Mouse (Mus musculus): ENCODE measurements around the gene Nampt. TPM values are rescaled to one million over a fixed set of nuclear protein-coding genes. Genes with fewer than 3 reads are reported as not detected.

The Nampt gene
- polyA plus RNA-seq, 1 experiment from 2014 or later, result 21.8 TPM

GRCm38 (mm10) chr12:32901005-32901404 lies 81.7 kb downstream of the Nampt start:
- H3K9me3 ChIP-seq (replicated peaks; ENCODE audit: control insufficient read depth, low read length), result no peaks in the 10 kb centered on the region
- no peaks in the 10 kb centered on the region; the same call in 1 of the 2 replicates for H3K4me1 ChIP-seq (ENCODE audit: control insufficient read depth, insufficient read depth, low read length)
- 73% methylated on average over 3 of the region's 3 CpGs for WGBS
- no peaks in the 10 kb centered on the region for H3K36me3 ChIP-seq (ENCODE audit: control insufficient read depth, insufficient read depth)
- ATAC-seq (replicated peaks; ENCODE audit: extremely low read depth, insufficient read depth, low FRiP score), result no peak
- H3K4me2 ChIP-seq (ENCODE audit: low read depth, low read length), result no peak overlapping the region
- no peak overlapping the region for H3K4me3 ChIP-seq (ENCODE audit: low read length)
- H3K27me3 ChIP-seq (ENCODE audit: control insufficient read depth, insufficient read depth, low read length), result no peaks in the 10 kb centered on the region
- H3K27ac ChIP-seq (ENCODE audit: low read length), result no peak overlapping the region
- no peak overlapping the region for H3K9ac ChIP-seq (ENCODE audit: low read length)

Other genes with a start within 250 kb of the Nampt start
- 110 and 127 TPM in 2 replicates for gene Sypl, start 134.3 kb downstream of the Nampt start, polyA plus RNA-seq (2015; fragmentation: Nextera tagmentation; extraction: Ambion mirVana)